Mouse (Mus musculus) gastrocnemius, postnatal 14 days (tissue): ENCODE measurements at regions not wholly inside any gene's neighbourhood (a gene's known extent, or its start where the extent isn't known, plus 50 kb on each side); places are given as distances from the start of the nearest gene placed in this dataset.

Source experiments
- DNase-seq: peaks from one replicate; pipeline ENCODE4 v3.0.0; 2021; ENCODE audit warnings: mixed read lengths
- intact Hi-C: fragments of 180-260 bp; cut with DNase I; formaldehyde crosslinking; loops from one replicate; pipeline ENCODE4 v1.15.1; 2025; ENCODE audit warnings: low total_unique reads

GRCm38 (mm10) chr11:17460024-17460919 is 202.9 kb downstream of the C1d start:
- intact Hi-C loops: no loop called here
- no peak for DNase-seq

- intact Hi-C loops: no loop called here
- DNase-seq: no peak
These were observed 203.5 kb downstream of the C1d start for GRCm38 (mm10) chr11:17460920-17461279.

- intact Hi-C loops: no loop called here
- DNase-seq: no peak
These were observed 204.3 kb downstream of the C1d start for GRCm38 (mm10) chr11:17461701-17462100.

GRCm38 (mm10) chr11:17464875-17465274 is 207.5 kb downstream of the C1d start:
- DNase-seq: no peak

GRCm38 (mm10) chr11:17468431-17469165 is 211.2 kb downstream of the C1d start:
- intact Hi-C loops: no loop called here
- no peak for DNase-seq

More at GRCm38 (mm10) chr11:17464875-17465274, 207.5 kb downstream of the C1d start:
- intact Hi-C loops: no loop called here

GRCm38 (mm10) chr11:17481436-17481996 is 224.1 kb downstream of the C1d start:
- intact Hi-C loops: no loop called here
- no peak for DNase-seq

GRCm38 (mm10) chr11:17483849-17484441 is 226.6 kb downstream of the C1d start:
- no peak for DNase-seq
- intact Hi-C loops: no loop called here

GRCm38 (mm10) chr11:17501120-17502043 is 244.0 kb downstream of the C1d start:
- DNase-seq: no peak
- intact Hi-C loops: no loop called here

GRCm38 (mm10) chr11:17502052-17502451 is 244.7 kb downstream of the C1d start:
- no peak for DNase-seq
- intact Hi-C loops: no loop called here

GRCm38 (mm10) chr11:17522220-17522919 is 265.0 kb downstream of the C1d start:
- DNase-seq: no peak
- intact Hi-C loops: no loop called here

GRCm38 (mm10) chr11:17523329-17523728 is 265.9 kb downstream of the C1d start:
- DNase-seq: no peak
- intact Hi-C loops: no loop called here

- intact Hi-C loops: no loop called here
These were observed 267.8 kb downstream of the C1d start for GRCm38 (mm10) chr11:17524985-17525775.

GRCm38 (mm10) chr11:17526476-17526875 is 269.1 kb downstream of the C1d start:
- DNase-seq: no peak
- intact Hi-C loops: no loop called here

More at GRCm38 (mm10) chr11:17524985-17525775, 267.8 kb downstream of the C1d start:
- no peak for DNase-seq

- intact Hi-C loops: no loop called here
- DNase-seq: peak; percentile 33
These were observed 271.2 kb downstream of the C1d start for GRCm38 (mm10) chr11:17528609-17529008.

- intact Hi-C loops: no loop called here
- DNase-seq: no peak
These were observed 276.3 kb downstream of the C1d start for GRCm38 (mm10) chr11:17533706-17534105.

- intact Hi-C loops: no loop called here
- DNase-seq: no peak
These were observed 288.9 kb downstream of the C1d start for GRCm38 (mm10) chr11:17546286-17546685.

GRCm38 (mm10) chr11:17549148-17549547 is 291.8 kb downstream of the C1d start:
- no peak for DNase-seq
- intact Hi-C loops: no loop called here

- intact Hi-C loops: no loop called here
- no peak for DNase-seq
These were observed 297.9 kb downstream of the C1d start for GRCm38 (mm10) chr11:17555276-17555675.
